ENCODE assay signal across 21 mouse cellular contexts in genomic region chr5:52233891-52234290, GRCm38 (mm10). TPM values are rescaled to one million over a fixed set of nuclear protein-coding genes. Genes with fewer than 3 reads are reported as not detected.
DNase-seq lines count a peak whose midpoint lies in the region; ATAC-seq and TF ChIP-seq lines count a peak whose summit lies in the region.
"Had no signal": no experiment of that assay in that cellular context is flagged by ENCODE, and none has a peak within 500 bp of the region (broad histone marks: within the 10 kb centered on the region; RNA-seq: fewer than 3 reads in every experiment).

No protein-coding gene starts in this region.

- no peaks in the 10 kb centered on the region for H3K27me3 ChIP-seq in intestine, embryonic 14.5 days (replicated peaks; ENCODE audit: control insufficient read depth, insufficient read depth, low read length)
- H3K27me3 ChIP-seq in intestine, postnatal 0 days (replicated peaks; ENCODE audit: control insufficient read depth, insufficient read depth, low read length), result no peaks in the 10 kb centered on the region
- H3K27me3 ChIP-seq in stomach, embryonic 14.5 days (ENCODE audit: control insufficient read depth, insufficient read depth, low read length), result no peaks in the 10 kb centered on the region
- no peaks in the 10 kb centered on the region for H3K27me3 ChIP-seq in liver, postnatal 0 days (ENCODE audit: insufficient read depth, low read length)
- H3K27me3 ChIP-seq: forebrain, embryonic 13.5 days; midbrain, embryonic 12.5 days had no signal

- H3K4me3 ChIP-seq in intestine, embryonic 14.5 days (ENCODE audit: low read depth, low read length), result no peak overlapping the region
- no peak overlapping the region for H3K4me3 ChIP-seq in intestine, postnatal 0 days (ENCODE audit: low read depth, low read length)
- no peak overlapping the region for H3K4me3 ChIP-seq in stomach, embryonic 14.5 days (ENCODE audit: low read depth, low read length)
- no peak overlapping the region for H3K4me3 ChIP-seq in liver, postnatal 0 days (ENCODE audit: low read depth, low read length)
- H3K4me3 ChIP-seq: forebrain, embryonic 13.5 days; heart, embryonic 10.5 days; layer of hippocampus, adult 2 months; midbrain, embryonic 12.5 days had no signal

- ATAC-seq in intestine, embryonic 14.5 days (replicated peaks; ENCODE audit: low FRiP score, low TSS enrichment, low read depth), result no peak
- ATAC-seq in intestine, postnatal 0 days, result no peak
- ATAC-seq in stomach, embryonic 14.5 days (ENCODE audit: insufficient number of reproducible peaks, insufficient read depth, low FRiP score, low read depth), result no peak
- ATAC-seq in liver, postnatal 0 days, result no peak
- ATAC-seq: activated CD4-positive, CD25-positive, alpha-beta regulatory T cell, adult 4 months; forebrain, embryonic 13.5 days; inflammation-experienced regulatory T-cells, adult 6 months had no signal

- H3K4me2 ChIP-seq in intestine, embryonic 14.5 days (ENCODE audit: low read length), result no peak overlapping the region
- H3K4me2 ChIP-seq in intestine, postnatal 0 days (replicated peaks; ENCODE audit: low read depth), result no peak overlapping the region
- no peak overlapping the region for H3K4me2 ChIP-seq in stomach, embryonic 14.5 days (replicated peaks; ENCODE audit: low read depth, low read length)
- no peak overlapping the region for H3K4me2 ChIP-seq in liver, postnatal 0 days (ENCODE audit: low read depth, low read length)
- H3K4me2 ChIP-seq: forebrain, embryonic 13.5 days; midbrain, embryonic 12.5 days had no signal

- H3K9me3 ChIP-seq in intestine, embryonic 14.5 days (ENCODE audit: control insufficient read depth, low read length), result no peaks in the 10 kb centered on the region
- H3K9me3 ChIP-seq in intestine, postnatal 0 days (ENCODE audit: control insufficient read depth), result no peaks in the 10 kb centered on the region
- no peaks in the 10 kb centered on the region for H3K9me3 ChIP-seq in stomach, embryonic 14.5 days (ENCODE audit: control insufficient read depth, low read depth, low read length)
- H3K9me3 ChIP-seq in liver, postnatal 0 days (ENCODE audit: low read length), result no peaks in the 10 kb centered on the region
- H3K9me3 ChIP-seq: heart, embryonic 10.5 days; midbrain, embryonic 12.5 days had no signal

- H3K27ac ChIP-seq in intestine, embryonic 14.5 days (ENCODE audit: low read depth), result peak overlapping the region; percentile 44; the same call in 1 of the 2 replicates
- H3K27ac ChIP-seq in intestine, postnatal 0 days (ENCODE audit: low read depth, low read length), result no peak overlapping the region
- peak overlapping the region; percentile 66; the same call in 1 of the 2 replicates for H3K27ac ChIP-seq in stomach, embryonic 14.5 days (ENCODE audit: low read length)
- H3K27ac ChIP-seq in liver, postnatal 0 days (ENCODE audit: low read depth), result no peak overlapping the region
- H3K27ac ChIP-seq: forebrain, embryonic 13.5 days; heart, embryonic 10.5 days; midbrain, embryonic 12.5 days had no signal

- TF ChIP-seq EP300 in liver, postnatal 0 days (IDR thresholded peaks at IDR 0.05; ENCODE audit: low read depth), result no peak

- no peaks in the 10 kb centered on the region for H3K36me3 ChIP-seq in intestine, embryonic 14.5 days (ENCODE audit: control insufficient read depth, insufficient read depth, low read length)
- H3K36me3 ChIP-seq in intestine, postnatal 0 days (ENCODE audit: control insufficient read depth, insufficient read depth), result no peaks in the 10 kb centered on the region
- no peaks in the 10 kb centered on the region for H3K36me3 ChIP-seq in stomach, embryonic 14.5 days (ENCODE audit: control insufficient read depth, insufficient read depth, low read length)
- H3K36me3 ChIP-seq in liver, postnatal 0 days (replicated peaks; ENCODE audit: insufficient read depth, low read length), result no peaks in the 10 kb centered on the region
- H3K36me3 ChIP-seq: heart, embryonic 10.5 days; midbrain, embryonic 12.5 days had no signal

- 14% methylated on average over 2 of the region's 2 CpGs for WGBS in intestine, embryonic 14.5 days
- WGBS in intestine, postnatal 0 days, result 42% methylated on average over 2 of the region's 2 CpGs
- 26% methylated on average over 2 of the region's 2 CpGs for WGBS in stomach, embryonic 14.5 days
- 48% methylated on average over 2 of the region's 2 CpGs for WGBS in liver, postnatal 0 days (ENCODE audit: insufficient replicate concordance)

- H3K9ac ChIP-seq in intestine, embryonic 14.5 days (ENCODE audit: low read length), result no peak overlapping the region
- no peak overlapping the region for H3K9ac ChIP-seq in intestine, postnatal 0 days (ENCODE audit: low read depth, low read length)
- H3K9ac ChIP-seq in stomach, embryonic 14.5 days (replicated peaks; ENCODE audit: low read depth, low read length), result no peak overlapping the region
- no peak overlapping the region for H3K9ac ChIP-seq in liver, postnatal 0 days (replicated peaks)
- H3K9ac ChIP-seq: forebrain, embryonic 13.5 days; midbrain, embryonic 12.5 days had no signal

- TF ChIP-seq CTCF in intestine, postnatal 0 days (IDR thresholded peaks at IDR 0.05; ENCODE audit: low read depth), result no peak
- TF ChIP-seq CTCF in liver, postnatal 0 days (IDR thresholded peaks at IDR 0.05; ENCODE audit: low read depth), result no peak

- H3K4me1 ChIP-seq in intestine, embryonic 14.5 days (replicated peaks; ENCODE audit: control insufficient read depth, insufficient read depth, low read length), result peaks cover 10% of the 10 kb centered on the region
- H3K4me1 ChIP-seq in intestine, postnatal 0 days (replicated peaks; ENCODE audit: control insufficient read depth, insufficient read depth, low read length), result no peaks in the 10 kb centered on the region
- H3K4me1 ChIP-seq in stomach, embryonic 14.5 days (ENCODE audit: control insufficient read depth, insufficient read depth, low read length), result peaks cover 14% of the 10 kb centered on the region; the same call in 1 of the 2 replicates
- 0 out of 2 replicates have a peak, but pooled peaks cover 4% of the 10 kb centered on the region for H3K4me1 ChIP-seq in liver, postnatal 0 days (ENCODE audit: insufficient read depth)
- H3K4me1 ChIP-seq: forebrain, embryonic 13.5 days; midbrain, embryonic 12.5 days had no signal

- DNase-seq in intestine, embryonic 14.5 days (ENCODE audit: low spot score), result no peak
- DNase-seq in 3T3-L1 (ENCODE audit: low read depth, low spot score) (peak; percentile 23), NIH3T3 (ENCODE audit: low read depth) (peak; percentile 57)
- no peak for DNase-seq in liver, postnatal 0 days
- DNase-seq in kidney, postnatal 36 days, result no peak
- DNase-seq: adrenal gland, postnatal 10 days; cerebellum, postnatal 10 days; heart, postnatal 10 days; layer of hippocampus, postnatal 36 days; liver; retina, postnatal 1 day; right cerebral cortex, postnatal 4 days; thymus, postnatal 4 days had no signal

RNA-seq across cellular contexts. Expression of gene Dhx15, which starts 43.6 kb away (rescaled TPM):
- polyA plus RNA-seq in intestine, embryonic 14.5 days (2014; fragmentation: Nextera tagmentation; extraction: Ambion mirVana), result 95.9 and 96.3 TPM in 2 replicates
- 48.0 and 48.4 TPM in 2 replicates for polyA plus RNA-seq in intestine, postnatal 0 days (2015; fragmentation: Nextera tagmentation; extraction: Ambion mirVana)
- 99.0 and 100 TPM in 2 replicates for polyA plus RNA-seq in stomach, embryonic 14.5 days (2014; fragmentation: Nextera tagmentation; extraction: Ambion mirVana)
- polyA plus RNA-seq in liver, postnatal 0 days (2015; fragmentation: Nextera tagmentation; extraction: Ambion mirVana), result 36.0 and 39.3 TPM in 2 replicates

Comparison
In these comparisons a context has a peak if more than half of its experiments do, and no peak if none do; other contexts are left out.
1. H3K27ac ChIP-seq: peak in intestine, embryonic 14.5 days (single experiment) and stomach, embryonic 14.5 days (single experiment); none in intestine, postnatal 0 days (single experiment) and liver, postnatal 0 days (single experiment).
2. DNase-seq: peak in 3T3-L1 (single experiment) and NIH3T3 (single experiment); none in intestine, embryonic 14.5 days (single experiment), liver, postnatal 0 days (single experiment) and kidney, postnatal 36 days (0 of 2).